Mouse (Mus musculus): ENCODE results near the gene D930048N14Rik.
A peak's percentile ranks its signal among the peaks of the same experiment; 100 is the strongest.
"Not testable (repeated sequence)": the region's sequence is repeated elsewhere in the genome, so short reads cannot be mapped to it uniquely, and the experiment has no call there.

D930048N14Rik gene

GRCm38 (mm10) chr11:51652889-51653418, 2.2 kb downstream of the D930048N14Rik start:
- DNase-seq (ENCODE audit: low spot score in 2 of 2): no peak

DNA sequence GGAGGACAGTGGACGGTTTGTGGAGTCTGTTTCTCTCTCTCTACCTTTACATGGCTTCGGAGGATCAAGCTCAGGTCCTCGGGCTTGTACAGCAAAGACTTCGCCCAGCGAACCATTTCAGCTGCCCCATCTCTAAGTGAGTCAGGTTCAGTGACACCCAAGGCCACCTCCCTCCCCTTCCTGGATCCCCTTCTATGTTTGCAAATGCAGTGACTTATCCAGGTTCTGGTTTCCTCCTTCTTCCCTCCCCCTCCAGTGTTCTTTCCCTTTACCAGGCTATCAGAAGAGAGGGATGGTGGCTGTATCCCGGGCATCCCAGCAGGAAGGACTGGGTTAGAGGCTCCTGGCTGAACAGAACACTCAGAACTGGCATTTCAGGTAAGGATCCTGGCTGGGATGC, 3.0 kb downstream of the D930048N14Rik start:
- no peak for DNase-seq (ENCODE audit: low spot score in 2 of 2)

GRCm38 (mm10) chr11:51654891-51655290, 4.1 kb downstream of the D930048N14Rik start:
- no peak for DNase-seq (ENCODE audit: low spot score in 2 of 2)

DNA sequence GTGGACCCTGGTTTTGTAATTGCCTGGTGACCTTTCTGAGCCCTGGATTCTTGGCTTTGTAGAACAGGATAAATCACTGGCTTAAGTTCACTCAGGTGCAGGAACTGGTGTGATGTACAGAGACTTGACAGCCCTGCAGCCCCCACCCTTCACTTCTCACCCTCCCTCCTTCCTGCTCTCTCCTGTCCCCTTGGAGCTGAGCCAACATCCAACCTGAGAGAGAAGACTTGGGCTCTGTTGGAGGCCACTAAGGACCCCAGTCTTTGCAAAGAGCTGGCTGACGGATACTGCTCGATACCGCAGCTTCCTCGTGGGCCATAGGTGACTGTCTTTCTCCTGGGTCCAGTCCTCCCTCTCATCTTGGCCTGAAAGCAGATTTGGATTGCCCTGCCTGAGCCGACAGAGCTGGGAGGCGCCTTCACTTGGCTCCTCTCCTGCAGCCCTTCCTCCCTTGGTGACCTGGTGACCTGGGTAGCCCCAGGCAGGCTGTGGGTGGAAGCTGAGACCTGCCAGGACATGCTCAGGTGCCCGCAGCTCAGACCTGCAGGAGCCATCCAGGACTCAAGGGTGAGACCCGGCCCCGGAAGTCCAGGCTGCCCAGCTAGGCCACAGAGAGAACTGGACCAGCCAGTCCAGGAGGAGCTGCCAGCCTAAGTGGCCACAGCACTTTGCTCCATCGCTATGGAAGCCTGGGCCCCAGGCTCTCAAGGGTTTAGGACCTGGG, 6.2 kb downstream of the D930048N14Rik start:
- DNase-seq (ENCODE audit: low spot score in 2 of 2): no peak

DNA sequence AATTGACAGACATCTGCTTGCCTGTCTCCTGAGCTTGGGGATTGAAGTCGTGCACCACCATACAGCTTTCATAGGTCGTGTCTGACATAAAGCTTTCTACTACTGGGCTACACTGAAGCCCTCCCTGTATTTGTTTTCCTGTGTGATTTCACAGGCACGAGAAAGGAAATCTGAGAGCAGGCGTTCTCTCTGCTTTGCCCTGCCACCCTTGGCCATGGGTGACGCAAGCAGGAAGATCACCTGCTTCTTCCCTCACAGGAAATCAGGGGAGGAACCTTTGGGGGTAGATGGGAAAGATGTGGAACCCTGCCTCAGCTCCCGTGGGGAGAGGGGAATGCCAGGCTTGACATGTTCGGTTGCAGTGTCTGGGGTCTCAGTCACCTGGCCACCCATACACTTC, 7.5 kb downstream of the D930048N14Rik start:
- DNase-seq (ENCODE audit: low spot score in 2 of 2): no peak

DNA sequence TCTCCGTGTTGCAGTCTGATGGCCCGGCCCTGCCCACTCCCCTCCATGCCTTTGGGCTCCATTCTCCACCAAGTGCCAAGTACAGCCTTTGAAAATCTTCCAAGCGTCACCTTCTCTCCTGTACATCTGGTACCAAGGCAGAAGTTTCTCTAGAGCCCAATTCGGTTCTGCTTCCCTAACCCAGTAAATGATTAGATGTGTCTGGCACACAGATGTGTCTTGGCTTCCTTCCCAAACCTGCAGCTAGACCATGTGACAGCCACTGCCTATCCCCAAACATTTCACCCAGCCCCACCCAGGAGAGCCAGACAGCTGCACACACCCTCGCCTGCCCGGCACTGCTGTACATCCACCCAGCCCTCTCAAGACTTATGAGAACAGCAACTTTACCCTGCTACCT, 8.0 kb downstream of the D930048N14Rik start:
- DNase-seq (ENCODE audit: low spot score in 2 of 2): no peak

- DNase-seq (ENCODE audit: low spot score in 2 of 2): no peak
Measured at GRCm38 (mm10) chr11:51661867-51662365, 11.2 kb downstream of the D930048N14Rik start.

- no peak for DNase-seq (ENCODE audit: low spot score in 2 of 2)
Measured at GRCm38 (mm10) chr11:51662632-51663031, 11.9 kb downstream of the D930048N14Rik start.

GRCm38 (mm10) chr11:51664747-51665146, 14.0 kb downstream of the D930048N14Rik start:
- DNase-seq (ENCODE audit: low spot score in 2 of 2): not testable (repeated sequence)

GRCm38 (mm10) chr11:51670846-51671245, 20.1 kb downstream of the D930048N14Rik start:
- DNase-seq (ENCODE audit: low spot score in 2 of 2): no peak

GRCm38 (mm10) chr11:51671376-51671775, 20.6 kb downstream of the D930048N14Rik start:
- no peak for DNase-seq (ENCODE audit: low spot score in 2 of 2)

GRCm38 (mm10) chr11:51673291-51673690, 22.5 kb downstream of the D930048N14Rik start:
- DNase-seq (ENCODE audit: low spot score in 2 of 2): no peak

DNA sequence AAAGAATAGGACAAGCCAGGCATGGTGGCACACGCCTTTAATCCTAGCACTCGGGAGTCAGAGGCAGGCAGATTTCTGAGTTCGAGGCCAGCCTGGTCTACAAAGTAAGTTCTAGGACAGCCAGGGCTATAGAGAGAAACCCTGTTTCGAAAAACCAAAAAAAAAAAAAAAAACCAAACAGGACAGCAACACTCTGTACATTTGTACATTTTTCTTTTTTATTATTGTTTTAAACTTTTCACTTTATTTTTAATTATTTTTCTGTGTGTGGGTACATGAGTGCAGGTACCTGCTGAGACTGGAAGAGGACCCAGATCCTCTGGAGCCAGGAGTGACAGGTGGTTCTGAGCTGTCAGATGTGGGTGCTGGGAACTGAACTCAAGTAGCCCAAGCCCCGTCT, 24.6 kb downstream of the D930048N14Rik start:
- no peak for DNase-seq (ENCODE audit: low spot score in 2 of 2)

DNA sequence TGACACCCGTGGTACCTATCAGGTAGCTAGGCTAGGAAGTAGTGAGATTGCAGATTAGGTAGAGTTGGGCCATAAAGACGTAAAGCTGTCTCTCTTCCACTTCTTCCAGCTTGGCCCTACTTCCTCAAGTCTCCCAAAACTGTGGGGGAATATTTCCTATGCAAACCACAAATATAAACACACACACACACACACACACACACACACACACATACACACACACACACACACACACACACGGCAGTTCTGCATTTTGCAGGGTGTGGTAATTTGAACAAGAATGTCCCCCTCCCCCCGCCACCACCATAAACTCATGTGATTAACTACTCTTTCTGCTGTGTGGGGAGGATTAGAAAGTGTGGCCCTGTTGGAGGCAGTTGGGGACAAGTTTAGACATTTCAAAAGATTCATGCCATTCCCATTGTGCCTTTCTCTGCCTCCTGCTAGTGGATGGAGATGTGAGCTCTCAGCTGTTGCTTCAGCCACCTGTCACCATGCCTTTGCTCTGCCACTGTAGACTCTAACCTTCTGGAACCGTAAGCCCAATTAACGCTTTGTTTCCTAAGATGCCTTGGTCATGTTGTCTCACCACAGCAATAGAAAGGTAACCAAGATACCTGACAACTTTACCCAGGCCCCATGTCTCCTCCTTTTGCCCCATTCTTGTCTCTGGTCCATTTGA, 27.1 kb downstream of the D930048N14Rik start:
- DNase-seq (ENCODE audit: low spot score in 2 of 2): no peak

DNA sequence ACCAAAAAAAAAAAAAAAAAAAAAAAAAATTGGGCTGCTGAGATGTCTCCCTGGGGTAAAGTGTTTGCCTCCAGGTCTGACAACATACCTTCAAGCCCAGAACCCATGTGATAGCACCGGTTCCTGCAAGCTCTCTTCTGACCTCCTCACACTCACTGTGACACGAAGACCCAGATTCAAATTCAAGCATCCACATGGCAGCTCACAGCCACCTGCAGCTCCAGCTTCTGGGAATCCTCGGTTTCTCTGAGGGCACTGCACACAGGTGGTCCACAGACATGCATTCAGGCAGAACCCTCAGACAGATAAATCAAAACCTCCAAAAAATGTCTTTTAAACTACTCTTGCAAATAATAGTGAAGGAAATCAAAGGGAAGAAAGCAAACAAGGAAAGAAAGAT, 28.7 kb downstream of the D930048N14Rik start:
- no peak for DNase-seq (ENCODE audit: low spot score in 2 of 2)

- peak; percentile 59 to 63 for DNase-seq (ENCODE audit: low spot score in 2 of 2)
Measured at GRCm38 (mm10) chr11:51681324-51681975, 30.7 kb downstream of the D930048N14Rik start.

GRCm38 (mm10) chr11:51681976-51682374, 31.2 kb downstream of the D930048N14Rik start:
- DNase-seq (ENCODE audit: low spot score in 2 of 2): no peak

GRCm38 (mm10) chr11:51688330-51689328, 37.9 kb downstream of the D930048N14Rik start, which contains the start of gene 0610009B22Rik:
Gene 0610009B22Rik, minus strand, starts transcription at chr11:51688874.
- DNase-seq (ENCODE audit: low spot score in 2 of 2): peak; percentile 98 to 99

- DNase-seq (ENCODE audit: low spot score in 2 of 2): no peak
Measured at GRCm38 (mm10) chr11:51689343-51689742, 38.6 kb downstream of the D930048N14Rik start.

DNA sequence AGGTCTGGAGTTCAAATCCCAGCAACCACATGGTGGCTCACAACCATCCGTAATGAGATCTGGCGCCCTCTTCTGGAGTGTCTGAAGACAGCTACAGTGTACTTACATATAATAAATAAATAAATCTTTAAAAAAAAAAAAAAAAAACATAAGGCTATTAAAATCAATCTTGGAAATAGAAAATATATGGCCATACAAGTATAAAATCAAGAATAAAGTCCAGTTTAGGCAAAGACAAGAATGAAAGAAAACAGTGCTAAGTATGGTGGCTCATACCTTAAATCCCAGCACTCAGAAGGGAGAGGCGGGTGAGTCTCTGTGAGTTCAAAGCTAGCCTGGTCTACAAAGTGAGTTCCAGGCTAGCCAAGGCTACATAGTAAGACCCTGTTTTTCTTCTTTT, 39.8 kb downstream of the D930048N14Rik start:
- DNase-seq (ENCODE audit: low spot score in 2 of 2): not testable (repeated sequence)

DNA sequence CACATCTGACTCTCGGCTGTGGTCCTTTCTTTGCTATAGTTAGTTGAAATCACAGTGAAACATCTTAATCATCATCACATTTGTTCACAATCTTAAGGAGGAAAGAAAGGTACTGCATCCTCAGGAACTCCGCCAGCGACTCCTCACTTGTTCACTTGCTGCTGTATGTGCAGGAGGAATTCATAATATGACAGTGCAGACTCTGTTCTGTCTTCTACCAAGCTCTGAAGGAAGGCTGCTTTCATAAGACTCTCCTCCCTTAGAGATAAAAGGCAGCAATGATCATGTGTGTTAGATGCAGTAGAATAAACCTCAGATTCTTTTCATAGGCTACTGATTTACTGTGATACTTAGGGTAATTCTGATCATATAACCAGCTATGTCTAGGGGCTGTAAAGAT, 44.2 kb downstream of the D930048N14Rik start:
- no peak for DNase-seq (ENCODE audit: low spot score in 2 of 2)
